Mouse (Mus musculus) MEL (cell line): ENCODE data around the gene Slc3a1. TPM values are rescaled to one million over a fixed set of nuclear protein-coding genes. Genes with fewer than 3 reads are reported as not detected.

ENCODE experiments used
- DNase-seq: peaks from one replicate; pipeline ENCODE4 v3.0.0; 2011; ENCODE audit warnings: low read depth, low spot score
- H3K27ac ChIP-seq: 2 replicates; pipeline ENCODE4 v1.5.1; 2012; ENCODE audit warnings: low read depth, mild to moderate bottlenecking, control low read depth, low read length, moderate library complexity; ENCODE audit not compliant: control insufficient read depth
- H3K27me3 ChIP-seq, 2 experiments: fragments of 150-350 bp in 1 of 2; sonication (generic) in 1 of 2; 2 replicates each; pipeline ENCODE4 v1.6.1; 2012; ENCODE audit warnings: low read length in 2 of 2, mild to moderate bottlenecking in 2 of 2, improper control_type of control experiment in 1 of 2, moderate library complexity in 1 of 2; ENCODE audit not compliant: insufficient read depth in 2 of 2, control insufficient read depth in 1 of 2
- H3K36me3 ChIP-seq, 2 experiments: 2 replicates each; pipeline ENCODE4 v1.6.1; 2012 to 2014; ENCODE audit warnings: low read length in 2 of 2, improper control_type of control experiment in 1 of 2, inconsistent platforms in 1 of 2, mild to moderate bottlenecking in 1 of 2; ENCODE audit not compliant: insufficient read depth in 2 of 2, control insufficient read depth in 1 of 2
- H3K4me1 ChIP-seq, 2 experiments: fragments of 150-350 bp in 1 of 2; sonication (generic) in 1 of 2; 2 replicates each; pipeline ENCODE4 v1.6.1; 2012; ENCODE audit warnings: low read length in 2 of 2, improper control_type of control experiment in 1 of 2, mild to moderate bottlenecking in 1 of 2; ENCODE audit not compliant: insufficient read depth in 2 of 2, control insufficient read depth in 1 of 2
- H3K4me3 ChIP-seq, 2 experiments: fragments of 150-350 bp in 1 of 2; sonication (generic) in 1 of 2; 2 replicates each; pipeline ENCODE4 v1.5.1; 2012; ENCODE audit warnings: low read depth in 2 of 2, low read length in 2 of 2, mild to moderate bottlenecking in 2 of 2, moderate library complexity in 2 of 2, control low read depth in 1 of 2, improper control_type of control experiment in 1 of 2; ENCODE audit not compliant: control insufficient read depth in 1 of 2, insufficient read depth in 1 of 2
- H3K79me2 ChIP-seq: 2 replicates; pipeline ENCODE4 v1.6.1; 2012; ENCODE audit warnings: mild to moderate bottlenecking, low read length, moderate library complexity; ENCODE audit not compliant: control insufficient read depth, poor library complexity, insufficient read depth
- H3K9ac ChIP-seq: 2 replicates; pipeline ENCODE4 v1.6.1; 2012; ENCODE audit warnings: low read depth, mild to moderate bottlenecking, control low read depth, low read length, moderate library complexity; ENCODE audit not compliant: control insufficient read depth, poor library complexity, severe bottlenecking
- H3K9me3 ChIP-seq: fragments of 150-350 bp; sonication (generic); replicated peaks from 2 replicates; pipeline ENCODE4 v1.6.1; 2012; ENCODE audit warnings: mild to moderate bottlenecking, low read length, improper control_type of control experiment, moderate library complexity; ENCODE audit not compliant: insufficient read depth
- CHD2 ChIP-seq: IDR thresholded peaks from 2 replicates; pipeline ENCODE4 v1.6.1; 2011; ENCODE audit warnings: low read length, improper control_type of control experiment
- CTCF ChIP-seq, 3 experiments: IDR thresholded peaks in 2 of 3; conservative IDR thresholded peaks in 1 of 3; 2 replicates each; pipeline ENCODE4 v1.5.1; 2011 to 2012; ENCODE audit warnings: low read length in 3 of 3, low read depth in 2 of 3, mild to moderate bottlenecking in 2 of 3, improper control_type of control experiment in 1 of 3, inconsistent platforms in 1 of 3, mixed read lengths in 1 of 3, moderate library complexity in 1 of 3; ENCODE audit not compliant: control insufficient read depth in 1 of 3, insufficient read depth in 1 of 3, poor library complexity in 1 of 3, severe bottlenecking in 1 of 3
- TAL1 ChIP-seq: IDR thresholded peaks from 2 replicates; pipeline ENCODE4 v1.6.1; 2012; ENCODE audit warnings: mild to moderate bottlenecking, inconsistent platforms, low read length, moderate library complexity, mixed read lengths
- polyA plus RNA-seq, 2 experiments: library from polyadenylated mRNA; stranded (reverse) in 1 of 2; unstranded in 1 of 2; fragments of >175 nt in 1 of 2; fragments of >200 nt in 1 of 2; gene quantifications; 2 replicates each; pipeline versions ENCODE4 v1.2.1 to v1.2.4; 2012; ENCODE audit warnings: low replicate concordance in 2 of 2, low read depth in 1 of 2; ENCODE audit not compliant: insufficient read length in 2 of 2, insufficient read depth in 1 of 2, missing spikeins in 1 of 2
- total RNA-seq: library from RNA; depleted of rRNA; stranded (reverse); fragments of 300-350 nt; gene quantifications from 2 replicates; pipeline ENCODE4 v1.2.3, GENCODE M21; 2012; rRNA removed

Gene Slc3a1
- total and polyA plus RNA-seq, 3 experiments, result 0.08 TPM; not detected in 1

DNA sequence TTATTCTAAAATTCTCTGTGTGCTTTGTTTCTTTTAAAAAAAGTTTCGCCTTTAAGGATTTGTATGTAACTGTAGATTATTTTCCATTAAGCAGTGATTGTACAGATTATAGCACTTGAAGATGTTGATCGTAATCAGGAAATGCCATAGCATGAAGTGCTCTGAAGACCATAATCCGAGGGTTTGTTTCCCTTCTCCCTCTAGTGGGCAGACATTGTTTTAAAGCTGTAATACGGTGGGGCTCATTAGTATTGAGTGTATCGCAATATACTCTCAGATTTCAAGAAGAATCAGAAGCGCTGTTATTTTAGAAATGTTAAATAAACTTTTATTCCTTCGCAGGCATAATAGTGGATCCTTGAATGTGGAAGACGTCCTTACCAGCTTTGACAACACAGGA lies 85.3 kb downstream of the Slc3a1 start:
- no peaks in the 10 kb centered on the region for H3K27me3 ChIP-seq
- H3K4me3 ChIP-seq, result no peak overlapping the region
- H3K9ac ChIP-seq, result no peak overlapping the region
- DNase-seq, result no peak
- TF ChIP-seq TAL1, result no peak
- TF ChIP-seq CHD2, result no peak
- TF ChIP-seq CTCF (IDR thresholded peaks at IDR 0.05 in 2 of 3, conservative IDR thresholded peaks at IDR 0.05 in 1 of 3; ENCODE audit: control insufficient read depth in 1 of 3, insufficient read depth in 1 of 3, low read depth in 2 of 3, low read length in 3 of 3, poor library complexity in 1 of 3, severe bottlenecking in 1 of 3), result peak in 1 of 3 experiments; percentile 7; a peak in 1 of 6 replicates
- H3K79me2 ChIP-seq, result no peaks in the 10 kb centered on the region
- no peaks in the 10 kb centered on the region for H3K36me3 ChIP-seq
- H3K9me3 ChIP-seq, result no peaks in the 10 kb centered on the region
- H3K4me1 ChIP-seq, result no peaks in the 10 kb centered on the region
- H3K27ac ChIP-seq, result no peak overlapping the region

Other genes with a start within 250 kb of the Slc3a1 start
- gene Lrpprc, start 237.6 kb upstream of the Slc3a1 start, total RNA-seq, result 97.9 and 99.1 TPM in 2 replicates
- gene Lrpprc, start 237.6 kb upstream of the Slc3a1 start, polyA plus RNA-seq, result 100 to 1,000 TPM in 1 of 2 experiments, 10 to 100 TPM in 1; 82.6 to 204 TPM
- gene Ppm1b, start 71.6 kb upstream of the Slc3a1 start, total RNA-seq, result 45.7 and 48.6 TPM in 2 replicates
- 10 to 100 TPM in 1 of 2 experiments, not detected in 1; 51.6 TPM for gene Ppm1b, start 71.6 kb upstream of the Slc3a1 start, polyA plus RNA-seq
- gene Prepl, start 61.9 kb downstream of the Slc3a1 start, total RNA-seq, result 12.2 and 12.6 TPM in 2 replicates
- gene Prepl, start 61.9 kb downstream of the Slc3a1 start, polyA plus RNA-seq, result 10 to 100 TPM in 1 of 2 experiments, not detected in 1; 23.2 TPM
- gene Camkmt, start 62.2 kb downstream of the Slc3a1 start, total RNA-seq, result 1.6 and 2.2 TPM in 2 replicates
- 1 to 10 TPM in 1 of 2 experiments, not detected in 1; 5.9 TPM for gene Camkmt, start 62.2 kb downstream of the Slc3a1 start, polyA plus RNA-seq